Mouse (Mus musculus): ENCODE data around the gene Kcng3. TPM values are rescaled to one million over a fixed set of nuclear protein-coding genes. Genes with fewer than 3 reads are reported as not detected.

Kcng3 gene
- polyA plus RNA-seq, 1 experiment from 2014 or later: not detected

DNA sequence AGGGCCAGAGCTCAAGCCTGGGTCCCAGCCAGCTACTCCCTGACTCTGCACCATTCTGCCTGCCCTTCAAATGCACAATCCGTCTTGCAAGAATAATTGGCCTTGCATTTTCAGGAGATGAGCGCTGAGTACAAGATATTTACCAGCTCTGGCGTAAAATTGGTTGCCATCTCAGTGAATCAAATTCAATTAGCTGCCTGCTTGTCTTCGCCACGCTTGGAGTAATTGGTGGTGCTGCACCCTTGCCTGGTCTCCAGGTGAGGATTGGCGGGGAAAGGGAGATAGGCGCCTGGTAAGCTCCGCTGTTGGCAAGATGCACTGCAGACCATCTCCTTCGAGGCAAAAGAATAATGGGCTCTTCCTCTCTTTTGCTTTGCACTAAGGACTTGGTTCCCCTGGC, 93.6 kb downstream of the Kcng3 start:
- WGBS (ENCODE audit: insufficient replicate concordance): 76% methylated on average over 9 of the region's 9 CpGs
- H3K36me3 ChIP-seq (ENCODE audit: control insufficient read depth, insufficient read depth, low read length): no peaks in the 10 kb centered on the region
- H3K4me3 ChIP-seq (ENCODE audit: low read depth, low read length): no peak overlapping the region
- H3K27ac ChIP-seq (ENCODE audit: low read depth, low read length): no peak overlapping the region
- H3K27me3 ChIP-seq (ENCODE audit: control insufficient read depth, insufficient read depth, low read length): no peaks in the 10 kb centered on the region
- no peak overlapping the region for H3K9ac ChIP-seq (ENCODE audit: low read depth, low read length)
- no peak for ATAC-seq (replicated peaks; ENCODE audit: insufficient number of reproducible peaks, low FRiP score, low TSS enrichment)
- no peaks in the 10 kb centered on the region for H3K4me1 ChIP-seq (ENCODE audit: control insufficient read depth, insufficient read depth, low read length)
- H3K9me3 ChIP-seq (replicated peaks; ENCODE audit: control insufficient read depth, low read length): peaks cover 3% of the 10 kb centered on the region
- H3K4me2 ChIP-seq: no peak overlapping the region

Other genes with a start within 250 kb of the Kcng3 start
- 202 and 217 TPM in 2 replicates for gene Cox7a2l, start 114.6 kb downstream of the Kcng3 start, polyA plus RNA-seq (2014; fragmentation: Nextera tagmentation; extraction: Ambion mirVana)
- 38.1 and 48.6 TPM in 2 replicates for gene Mta3, start 74.3 kb upstream of the Kcng3 start, polyA plus RNA-seq (2014; fragmentation: Nextera tagmentation; extraction: Ambion mirVana)
- gene Haao, start 216.1 kb upstream of the Kcng3 start, polyA plus RNA-seq (2014; fragmentation: Nextera tagmentation; extraction: Ambion mirVana): 0.21 and 0.28 TPM in 2 replicates